Mouse (Mus musculus) brain, adult 10 weeks (tissue): ENCODE measurements around the gene Prss43. TPM values are rescaled to one million over a fixed set of nuclear protein-coding genes. Genes with fewer than 3 reads are reported as not detected.

Experiments
- polyA plus RNA-seq: library from polyadenylated mRNA; stranded (reverse); fragments of 350-450 nt; fragmentation: Illumina TruSeq; extraction: RNeasy Lipid Tissue Mini Kit (QIAGEN cat#74804); gene quantifications from one replicate; pipeline ENCODE4 v1.2.3, GENCODE M21; 2015; ENCODE audit warnings: low read depth, low replicate concordance

Prss43 gene
- 0.37 TPM for polyA plus RNA-seq

DNA sequence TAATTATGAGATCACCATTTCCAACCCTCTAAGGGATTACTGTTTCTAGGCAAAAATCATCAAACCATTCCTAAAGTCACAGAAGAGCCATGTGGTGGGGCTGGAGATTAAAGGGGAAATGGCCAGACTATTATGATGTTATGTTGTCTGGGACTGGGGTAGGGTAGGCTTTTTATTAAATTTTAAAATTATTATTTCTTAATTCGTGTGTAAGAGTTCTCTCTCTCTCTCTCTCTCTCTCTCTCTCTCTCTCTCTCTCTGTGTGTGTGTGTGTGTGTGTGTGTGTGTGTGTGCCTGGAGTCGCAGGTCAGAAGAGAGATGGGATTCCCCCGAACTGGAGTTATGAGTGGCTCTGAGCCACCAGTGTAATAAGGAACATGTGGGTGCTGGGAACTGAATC is at the start of gene Prss43:
Prss43 (plus strand) TSS at position 301 of the 400 bp plus-strand sequence.

DNA sequence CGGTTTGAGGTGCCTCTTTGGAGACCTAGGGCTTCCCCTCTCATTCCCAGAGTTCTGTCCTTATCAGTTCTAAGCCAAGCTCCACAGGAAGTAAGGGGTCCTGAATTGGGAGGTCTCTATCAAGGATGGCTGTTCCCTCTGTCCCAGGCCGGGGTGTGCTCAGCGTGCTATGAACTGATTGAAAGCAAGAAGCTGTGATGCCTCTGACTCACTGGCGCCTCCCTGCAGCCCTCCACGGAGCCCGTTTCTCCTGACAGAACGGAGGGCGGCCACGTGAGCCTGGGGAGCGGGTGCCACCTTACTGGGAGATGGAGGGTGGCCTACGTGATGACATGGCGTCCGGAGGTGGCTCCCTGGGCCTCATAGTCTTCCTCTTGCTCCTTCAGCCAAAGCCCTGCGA is 28.6 kb upstream of the Prss43 start, which contains the start of gene Prss42:
Prss42 (plus strand) TSS at position 301 of the 400 bp plus-strand sequence.

GRCm38 (mm10) chr9:110813789-110814188 is 12.7 kb upstream of the Prss43 start, which contains the start of gene Prss44:
TSS of gene Prss44 (plus strand) at chr9:110813994.

DNA sequence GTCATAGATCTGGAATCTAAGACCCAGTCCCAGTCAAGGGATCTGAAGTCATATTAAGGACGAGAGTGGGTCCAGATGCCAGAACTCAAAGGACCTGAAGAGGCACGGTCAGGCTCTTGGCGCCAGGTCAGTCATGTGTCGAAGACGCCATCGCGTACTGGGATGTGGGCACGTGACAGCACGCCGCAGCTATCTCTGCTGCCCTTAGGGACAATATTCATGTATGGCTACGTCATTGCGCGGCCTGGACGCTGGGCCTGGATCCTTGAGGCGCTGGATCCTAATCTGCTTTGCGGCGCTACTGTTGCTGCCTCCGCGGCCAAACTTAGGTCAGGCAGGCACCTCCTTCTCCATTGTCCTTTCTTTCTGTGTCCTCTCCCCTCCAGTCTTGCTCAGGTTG is 7.9 kb downstream of the Prss43 start, which contains the start of gene Prss45:
Prss45 (plus strand) TSS at position 178 of the 400 bp plus-strand sequence.

GRCm38 (mm10) chr9:110844206-110844605 is 17.7 kb downstream of the Prss43 start, which contains the start of gene Prss46:
TSS of gene Prss46 (plus strand) at chr9:110844506.

GRCm38 (mm10) chr9:110857781-110858472 is 31.4 kb downstream of the Prss43 start, which contains the start of gene Prss50:
TSS of gene Prss50 (plus strand) at chr9:110857967.

DNA sequence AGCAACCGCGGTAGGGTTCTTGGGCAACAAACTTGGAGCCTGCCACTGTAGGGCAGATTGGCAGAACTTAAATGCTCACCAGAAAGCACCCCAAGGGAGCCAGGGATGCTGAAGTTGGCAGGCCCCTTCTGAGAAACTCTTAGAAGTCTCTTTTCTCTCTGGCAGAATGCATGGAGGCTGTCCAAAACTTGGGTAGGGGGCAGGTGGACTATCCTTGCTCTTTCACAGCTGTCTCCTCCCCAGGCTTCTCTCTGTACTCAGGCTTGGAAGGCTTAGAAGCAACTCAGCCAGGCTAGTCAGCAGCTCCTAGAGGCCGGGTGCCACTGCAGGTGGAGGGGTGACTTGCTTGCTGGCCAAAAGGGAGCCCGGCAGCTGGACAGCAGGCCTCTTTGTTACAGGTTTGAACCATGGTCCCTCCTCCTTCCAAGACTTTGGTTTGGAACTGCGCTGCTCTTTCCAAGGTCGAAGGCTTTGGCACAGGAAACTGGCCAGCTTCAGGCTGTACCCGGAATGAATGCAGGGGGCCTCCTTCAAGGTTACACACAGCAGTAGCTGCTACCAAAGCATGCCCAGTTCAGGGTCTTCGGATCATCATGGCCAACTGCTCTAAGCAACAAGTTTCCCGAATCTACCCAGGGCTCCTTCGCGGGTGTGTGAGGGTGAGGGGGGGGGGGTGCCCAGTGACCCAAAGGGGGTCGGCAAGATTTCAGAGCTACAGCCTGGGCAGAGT is 52.9 kb downstream of the Prss43 start, which contains the start of gene Als2cl:
Als2cl (plus strand) TSS at position 680 of the 730 bp plus-strand sequence.

GRCm38 (mm10) chr9:110879998-110880561 is 53.6 kb downstream of the Prss43 start, which contains the start of gene Tmie:
TSS of gene Tmie (minus strand) at chr9:110880113.

Other genes with a start within 250 kb of the Prss43 start
- gene Nradd, start 202.2 kb upstream of the Prss43 start, polyA plus RNA-seq: 4.7 TPM
- 4.8 TPM for gene Nbeal2, start 172.5 kb upstream of the Prss43 start, polyA plus RNA-seq
- gene Ccdc12, start 170.2 kb upstream of the Prss43 start, polyA plus RNA-seq: 76.8 TPM
- not detected for gene Myl3, start 84.8 kb upstream of the Prss43 start, polyA plus RNA-seq
- 6.1 TPM for gene Pth1r, start 79.5 kb upstream of the Prss43 start, polyA plus RNA-seq
- gene Prss42, start 28.5 kb upstream of the Prss43 start, polyA plus RNA-seq: not detected
- not detected for gene Prss44, start 12.7 kb upstream of the Prss43 start, polyA plus RNA-seq
- gene Prss45, start 7.9 kb downstream of the Prss43 start, polyA plus RNA-seq: 0.79 TPM
- not detected for gene Prss46, start 17.8 kb downstream of the Prss43 start, polyA plus RNA-seq
- gene Prss50, start 31.3 kb downstream of the Prss43 start, polyA plus RNA-seq: 0.62 TPM
- gene Als2cl, start 53.2 kb downstream of the Prss43 start, polyA plus RNA-seq: 7.3 TPM
- 5.3 TPM for gene Tmie, start 53.4 kb downstream of the Prss43 start, polyA plus RNA-seq
- not detected for gene Fam240a, start 90.2 kb downstream of the Prss43 start, polyA plus RNA-seq
- gene Tdgf1, start 119.5 kb downstream of the Prss43 start, polyA plus RNA-seq: 0.98 TPM
- 2.5 TPM for gene Lrrc2, start 124.9 kb downstream of the Prss43 start, polyA plus RNA-seq
- 0.24 TPM for gene Rtp3, start 163.9 kb downstream of the Prss43 start, polyA plus RNA-seq
- 3.2 TPM for gene Ltf, start 192.6 kb downstream of the Prss43 start, polyA plus RNA-seq
- gene Ccrl2, start 230.8 kb downstream of the Prss43 start, polyA plus RNA-seq: 2.9 TPM